Mouse (Mus musculus): ENCODE data around the gene Gm1527.

DNA sequence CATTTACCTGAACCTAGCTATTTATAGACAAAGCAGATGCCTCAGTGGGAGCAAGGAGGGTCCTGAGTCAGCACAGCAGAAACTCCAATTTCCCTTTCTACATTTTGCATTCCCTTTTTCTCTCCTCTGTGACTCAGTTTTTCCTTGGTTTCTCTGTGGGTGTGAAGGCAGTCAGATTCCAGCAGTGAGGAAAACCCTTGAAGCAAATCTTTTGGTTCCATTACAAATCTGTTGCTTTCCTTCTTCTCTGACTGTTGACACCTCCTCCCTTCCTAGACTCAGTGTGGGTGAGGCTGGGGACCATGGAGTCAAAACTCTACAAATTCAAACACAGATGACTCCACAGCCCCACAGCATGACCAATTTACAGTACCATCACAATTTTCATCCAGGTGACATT is 45.3 kb upstream of the Gm1527 start:
- no peak for TF ChIP-seq CTCF (conservative IDR thresholded peaks at IDR 0.05; ENCODE audit: low read length)
- no peak for TF ChIP-seq NANOG (IDR thresholded peaks at IDR 0.05; ENCODE audit: borderline replicate concordance, low read length)
- no peak for TF ChIP-seq POU5F1 (IDR thresholded peaks at IDR 0.05; ENCODE audit: borderline replicate concordance, low read length)

All from E14TG2a.4 (cell line).